ENCODE assay signal across 8 mouse cellular contexts in the genomic region with DNA sequence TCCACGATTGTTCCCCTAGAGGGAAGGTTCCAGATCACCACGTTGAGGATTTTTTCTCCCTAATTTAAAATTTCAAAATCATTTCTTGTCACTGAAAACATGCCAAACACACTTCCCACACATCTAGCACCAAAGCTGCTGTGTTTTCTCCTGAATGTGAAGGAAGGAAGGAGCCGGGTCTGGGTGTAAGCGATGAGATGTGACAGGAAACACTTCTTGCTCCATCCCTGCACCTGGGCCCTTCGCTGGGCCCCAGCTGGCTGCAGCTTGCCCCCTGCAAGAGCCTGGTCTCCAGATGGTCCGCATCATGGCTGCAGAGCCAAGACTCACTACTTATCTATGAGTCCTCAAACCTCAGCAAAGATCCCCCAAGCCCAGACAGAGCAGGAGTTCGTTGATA.
DNase-seq lines count a peak whose midpoint lies in the region; ATAC-seq lines count a peak whose summit lies in the region.

No protein-coding gene starts in this region.

- 38% methylated on average over 7 of the region's 7 CpGs for WGBS in limb, embryonic 13.5 days

- no peaks in the 10 kb centered on the region for H3K27me3 ChIP-seq in limb, embryonic 13.5 days

- no peak for ATAC-seq in limb, embryonic 13.5 days (ENCODE audit: low FRiP score, low read depth)

- no peak overlapping the region for H3K9ac ChIP-seq in limb, embryonic 13.5 days

- peaks cover 55% of the 10 kb centered on the region for H3K4me1 ChIP-seq in limb, embryonic 13.5 days

- H3K4me2 ChIP-seq in limb, embryonic 13.5 days (replicated peaks) = no peak overlapping the region

- peak overlapping the region; percentile 61; the same call in 1 of the 2 replicates for H3K27ac ChIP-seq in limb, embryonic 13.5 days

- intact Hi-C loops in heart, postnatal 36 days (cut with DNase I) = no loop called here

- no peak overlapping the region for H3K4me3 ChIP-seq in limb, embryonic 13.5 days

- DNase-seq in embryo, embryonic 10 days (ENCODE audit: low spot score) = peak; percentile 37
- DNase-seq in embryo, embryonic 10.5 days (ENCODE audit: low spot score) = no peak
- peak; percentile 83 for DNase-seq in brain, adult 2 months (ENCODE audit: low read depth, low spot score)
- DNase-seq in heart, postnatal 36 days = peak; percentile 44 to 59
- DNase-seq in cerebellum, adult 9-10 months = no peak
- no peak for DNase-seq in adrenal gland, adult 8-10 months
- DNase-seq in gastrocnemius, adult 18-20 months (ENCODE audit: low spot score) = no peak

- H3K36me3 ChIP-seq in limb, embryonic 13.5 days = 0 out of 2 replicates have a peak, but pooled peaks cover 3% of the 10 kb centered on the region

- no peaks in the 10 kb centered on the region; the same call in 1 of the 2 replicates for H3K9me3 ChIP-seq in limb, embryonic 13.5 days

Comparison
In these comparisons a context has a peak if more than half of its experiments do, and no peak if none do; other contexts are left out.
1. DNase-seq: peak in embryo, embryonic 10 days (single experiment), brain, adult 2 months (single experiment) and heart, postnatal 36 days (2 of 2); none in embryo, embryonic 10.5 days (single experiment), cerebellum, adult 9-10 months (single experiment), adrenal gland, adult 8-10 months (single experiment) and gastrocnemius, adult 18-20 months (single experiment).